Mouse (Mus musculus) fat pad, adult 2 months (tissue): ENCODE data around the gene Tmem132b.

ENCODE experiments used
- DNase-seq: peaks from one replicate; pipeline ENCODE4 v3.0.0-alpha.2; 2011; ENCODE audit warnings: low read depth, low spot score; ENCODE audit errors: extremely low read depth

The Tmem132b gene

GRCm38 (mm10) chr5:125509541-125509940 lies 22.0 kb upstream of the Tmem132b start:
- DNase-seq, result no peak

GRCm38 (mm10) chr5:125515006-125515405 lies 16.6 kb upstream of the Tmem132b start:
- DNase-seq, result no peak

- no peak for DNase-seq
These were observed 12.9 kb upstream of the Tmem132b start for GRCm38 (mm10) chr5:125518640-125519039.

- DNase-seq, result no peak
These were observed 10.5 kb upstream of the Tmem132b start for GRCm38 (mm10) chr5:125520930-125521590.

DNA sequence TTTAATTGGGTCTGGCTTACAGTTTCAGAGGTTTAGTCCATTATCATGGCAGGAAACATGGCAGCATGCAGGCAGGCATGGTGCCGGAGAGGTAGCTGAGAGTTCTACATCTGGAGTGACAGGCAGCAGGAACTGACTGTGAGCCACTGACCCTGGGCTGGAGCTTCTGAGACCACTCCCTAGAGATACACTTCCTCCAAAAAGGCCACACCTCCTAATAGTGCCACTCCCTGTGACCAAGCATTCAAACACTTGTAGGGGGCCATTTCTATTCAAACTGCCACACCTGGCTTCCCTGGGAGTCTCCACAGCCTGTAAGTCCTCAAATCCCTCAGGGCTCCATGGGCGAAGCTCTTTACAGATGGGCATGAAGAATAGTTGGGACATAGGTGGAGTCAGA lies 8.2 kb upstream of the Tmem132b start:
- DNase-seq, result no peak

GRCm38 (mm10) chr5:125525516-125525915 lies 6.1 kb upstream of the Tmem132b start:
- no peak for DNase-seq

DNA sequence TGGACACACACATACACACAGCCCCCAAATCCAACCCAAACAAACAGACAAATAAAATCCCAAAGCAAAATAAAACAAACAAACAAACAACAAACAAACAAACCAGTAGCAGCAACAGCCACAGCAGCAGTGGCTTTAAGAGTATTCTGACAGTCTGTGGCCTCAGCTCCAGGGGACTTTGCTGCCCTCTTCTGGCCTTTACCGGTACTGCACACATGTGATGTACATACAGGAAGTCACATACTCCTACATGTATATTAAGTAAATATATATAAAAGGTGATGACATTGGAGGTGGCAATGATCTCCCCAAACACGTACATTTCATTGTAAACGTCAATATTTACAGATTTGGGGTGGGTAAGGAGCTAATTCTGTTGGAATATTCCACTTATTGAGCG lies 5.1 kb upstream of the Tmem132b start:
- no peak for DNase-seq

GRCm38 (mm10) chr5:125529109-125529508 lies 2.5 kb upstream of the Tmem132b start:
- no peak for DNase-seq

DNA sequence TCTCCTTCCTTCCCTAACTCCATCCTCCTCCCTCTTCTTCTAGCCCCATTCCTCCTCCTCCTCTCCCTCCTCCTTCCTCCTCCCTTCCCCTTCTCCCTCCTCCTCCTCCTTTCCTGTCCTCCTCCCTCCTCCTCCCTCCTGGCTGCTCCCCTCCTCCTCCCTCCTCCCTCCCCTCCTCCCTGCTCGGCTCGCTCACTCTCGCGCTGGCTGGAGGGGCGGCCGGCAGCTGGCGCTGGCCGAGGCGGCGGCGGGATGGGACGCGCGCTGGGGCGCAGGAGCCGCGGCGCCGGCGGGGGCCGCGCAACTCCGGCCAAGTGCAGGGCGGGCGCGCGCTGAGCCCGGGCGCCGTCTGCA lies 594 bp downstream of the Tmem132b start:
- no peak for DNase-seq

DNA sequence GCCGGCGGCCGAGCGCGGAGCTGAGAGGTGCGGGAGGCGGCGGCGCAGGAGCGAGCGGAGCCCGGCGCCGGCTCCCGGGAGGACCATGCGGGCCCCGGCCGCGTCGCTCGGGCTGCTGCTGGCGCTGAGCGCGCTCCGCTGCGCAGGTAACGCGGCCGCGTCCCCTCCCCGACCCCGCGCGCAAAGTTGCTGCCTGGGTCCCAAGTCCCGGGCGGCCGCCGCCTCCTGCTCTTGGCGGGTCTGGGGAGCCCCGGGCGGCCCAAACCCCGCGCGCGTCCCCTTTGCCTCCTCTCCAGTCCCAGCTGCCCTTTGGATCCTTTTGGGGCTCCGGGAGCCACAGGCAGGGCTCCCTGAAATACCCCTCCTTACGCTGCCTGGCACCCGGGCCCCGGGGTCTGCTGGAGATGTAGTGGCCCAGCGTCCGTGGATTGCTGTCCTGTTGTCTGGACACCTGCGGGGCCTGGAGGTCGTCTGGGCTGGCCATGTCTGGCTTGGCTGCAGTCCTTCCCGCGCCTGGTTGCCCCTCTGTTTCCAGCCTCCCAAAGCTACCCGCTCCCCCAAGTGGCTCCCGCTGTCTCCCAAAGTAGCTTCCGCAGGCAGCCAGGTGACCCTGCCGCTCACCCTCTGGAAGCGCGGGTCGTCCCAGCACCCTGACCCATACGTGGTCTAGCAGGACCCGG lies 1.1 kb downstream of the Tmem132b start:
- no peak for DNase-seq

DNA sequence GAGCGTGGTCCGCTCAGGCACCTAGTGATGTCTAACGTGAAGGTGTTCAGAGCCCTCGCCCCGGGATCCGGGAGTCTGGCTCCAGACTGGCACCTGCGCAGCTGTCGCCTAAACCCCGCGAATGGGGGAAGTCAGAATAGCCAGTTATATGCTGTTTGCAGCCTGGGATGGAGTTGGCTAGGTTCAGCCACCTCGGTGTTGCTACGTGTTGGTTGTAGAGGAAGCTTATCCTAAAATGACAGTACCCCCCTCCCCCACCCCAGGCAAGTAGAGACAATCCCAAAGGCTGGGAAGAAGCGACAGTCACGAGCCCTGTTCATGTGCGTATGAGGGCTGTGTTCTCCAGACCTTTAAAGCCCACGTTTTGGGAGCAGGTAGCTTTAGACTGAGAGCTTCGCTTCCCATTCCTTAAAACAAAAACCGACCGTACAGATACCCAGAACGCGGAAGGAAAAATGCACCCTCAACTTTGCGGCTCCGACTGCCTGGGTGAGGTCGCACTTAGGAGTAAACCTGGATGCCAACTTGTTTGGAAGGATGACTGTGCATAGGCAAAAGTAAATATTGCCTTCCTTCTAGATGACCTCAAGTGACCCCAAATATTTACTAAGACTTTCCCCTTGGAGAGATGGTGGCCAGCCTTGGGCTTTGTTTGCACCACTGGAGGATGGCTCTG lies 1.8 kb downstream of the Tmem132b start:
- DNase-seq, result no peak

GRCm38 (mm10) chr5:125534168-125534610 lies 2.6 kb downstream of the Tmem132b start:
- DNase-seq, result no peak

GRCm38 (mm10) chr5:125534611-125535324 lies 3.2 kb downstream of the Tmem132b start:
- no peak for DNase-seq

GRCm38 (mm10) chr5:125545090-125545489 lies 13.5 kb downstream of the Tmem132b start:
- DNase-seq, result no peak

DNA sequence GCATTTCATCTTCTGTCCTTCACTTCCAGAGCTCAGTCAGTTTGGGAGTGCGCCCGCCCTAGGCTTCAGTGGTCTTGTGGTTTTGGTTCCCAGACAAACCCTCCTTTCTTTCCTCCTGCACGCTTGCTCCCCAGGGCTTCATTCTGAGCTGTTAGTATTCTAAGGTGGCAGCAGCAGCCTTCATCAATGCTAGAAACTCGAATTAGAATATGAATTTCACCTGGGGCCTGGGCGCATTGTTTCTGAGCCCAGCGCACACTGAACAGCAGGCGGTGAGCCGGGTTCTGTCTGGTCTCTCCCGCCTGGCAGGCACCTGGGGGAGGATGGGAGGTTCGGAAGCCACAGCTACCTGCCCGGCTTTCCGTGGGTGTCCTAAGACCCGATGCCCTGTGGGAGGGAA lies 14.7 kb downstream of the Tmem132b start:
- DNase-seq, result no peak

DNA sequence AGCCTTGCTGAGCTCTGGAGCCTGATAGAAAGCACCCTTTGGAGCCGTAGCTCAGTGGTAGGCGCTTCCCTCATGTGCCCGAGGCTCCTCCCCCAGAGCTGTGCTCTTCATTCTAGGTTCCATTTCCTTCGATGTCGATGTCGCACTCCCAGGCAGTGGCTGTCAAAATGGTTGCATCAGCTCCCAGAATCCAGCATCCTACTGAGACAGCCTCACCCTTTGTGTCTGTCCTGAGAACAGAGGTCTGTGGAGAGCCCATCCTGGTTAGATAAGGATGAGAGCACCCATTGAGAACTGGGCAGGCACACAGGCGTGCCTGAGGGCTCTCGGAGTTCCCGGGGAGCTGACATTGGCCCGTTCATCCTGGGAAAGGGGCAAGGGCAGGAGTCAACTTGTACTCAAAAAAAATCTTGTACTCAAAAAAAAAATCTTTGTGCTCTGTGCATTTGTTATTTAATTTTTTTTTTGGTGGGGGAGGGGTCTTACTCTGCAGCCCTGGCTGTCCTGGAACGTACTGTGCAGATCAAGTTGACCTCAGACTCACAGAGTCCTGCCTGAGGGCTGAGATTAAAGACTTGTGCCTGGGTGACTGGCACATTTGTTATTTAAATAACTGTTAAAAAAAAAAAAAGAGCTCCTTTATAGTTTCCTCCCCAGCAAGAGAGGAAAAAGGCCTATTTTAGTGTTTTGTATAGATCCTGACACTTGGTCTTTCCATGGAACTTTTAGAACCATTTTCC lies 18.3 kb downstream of the Tmem132b start:
- DNase-seq, result no peak

DNA sequence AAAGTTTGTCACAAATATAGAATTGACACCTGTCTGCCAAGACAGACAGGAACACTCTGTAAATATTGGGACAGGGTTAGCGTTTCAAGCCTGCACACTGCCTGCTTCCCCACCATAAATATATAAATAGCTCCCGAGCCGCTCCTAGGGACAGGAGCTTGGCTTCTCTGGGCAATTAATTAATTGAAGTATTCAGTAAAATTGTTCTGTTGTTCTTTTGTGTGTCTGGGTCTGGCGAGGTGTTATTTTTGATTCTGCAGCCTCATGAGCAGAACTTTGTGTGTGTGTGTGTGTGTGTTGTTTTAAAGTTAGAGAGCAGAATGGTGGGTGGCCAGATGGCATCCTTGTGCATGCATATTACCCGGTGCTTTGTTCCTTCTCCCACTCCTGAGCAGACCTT lies 24.2 kb downstream of the Tmem132b start:
- no peak for DNase-seq

- DNase-seq, result no peak
These were observed 31.9 kb downstream of the Tmem132b start for GRCm38 (mm10) chr5:125563492-125563891.

GRCm38 (mm10) chr5:125565725-125566124 lies 34.2 kb downstream of the Tmem132b start:
- DNase-seq, result no peak

GRCm38 (mm10) chr5:125568457-125568856 lies 36.9 kb downstream of the Tmem132b start:
- no peak for DNase-seq

- DNase-seq, result no peak
These were observed 40.4 kb downstream of the Tmem132b start for GRCm38 (mm10) chr5:125572011-125572410.
